Mouse (Mus musculus) cerebellum, postnatal 14 days (tissue): ENCODE data around the gene Sec24d.

ENCODE experiments used
- DNase-seq, 2 experiments: peaks; one replicate each; pipeline ENCODE4 v3.0.0; 2021; ENCODE audit warnings: mixed read lengths in 2 of 2

Sec24d gene

GRCm38 (mm10) chr3:123301521-123301920 is 34.3 kb downstream of the Sec24d start:
- no peak for DNase-seq

GRCm38 (mm10) chr3:123305611-123306010 is 38.4 kb downstream of the Sec24d start:
- no peak for DNase-seq

- DNase-seq = no peak
Observed at GRCm38 (mm10) chr3:123307446-123307845, 40.2 kb downstream of the Sec24d start.

GRCm38 (mm10) chr3:123309141-123309540 is 41.9 kb downstream of the Sec24d start:
- DNase-seq = no peak

- no peak for DNase-seq
Observed at GRCm38 (mm10) chr3:123312477-123313062, 45.3 kb downstream of the Sec24d start.

- no peak for DNase-seq
Observed at GRCm38 (mm10) chr3:123313477-123313876, 46.2 kb downstream of the Sec24d start.

GRCm38 (mm10) chr3:123313920-123314614 is 46.8 kb downstream of the Sec24d start:
- no peak for DNase-seq

GRCm38 (mm10) chr3:123316066-123316465 is 48.8 kb downstream of the Sec24d start:
- DNase-seq = no peak

- DNase-seq = no peak
Observed at GRCm38 (mm10) chr3:123317081-123317480, 49.8 kb downstream of the Sec24d start.

GRCm38 (mm10) chr3:123320341-123320740 is 53.1 kb downstream of the Sec24d start:
- no peak for DNase-seq

GRCm38 (mm10) chr3:123321612-123322011 is 54.4 kb downstream of the Sec24d start:
- peak in 1 of 2 experiments; percentile 9 for DNase-seq

- DNase-seq = peak; percentile 56 to 74
Observed at GRCm38 (mm10) chr3:123322147-123322546, 54.9 kb downstream of the Sec24d start.

GRCm38 (mm10) chr3:123324326-123324725 is 57.1 kb downstream of the Sec24d start:
- no peak for DNase-seq

- peak in 1 of 2 experiments; percentile 4 for DNase-seq
Observed at GRCm38 (mm10) chr3:123329251-123329650, 62.0 kb downstream of the Sec24d start.

- DNase-seq = no peak
Observed at GRCm38 (mm10) chr3:123330221-123330620, 63.0 kb downstream of the Sec24d start.

- DNase-seq = no peak
Observed at GRCm38 (mm10) chr3:123332330-123333054, 65.2 kb downstream of the Sec24d start.

GRCm38 (mm10) chr3:123333055-123333424 is 65.8 kb downstream of the Sec24d start:
- DNase-seq = peak in 1 of 2 experiments; percentile 9

GRCm38 (mm10) chr3:123334947-123335346 is 67.7 kb downstream of the Sec24d start:
- DNase-seq = no peak

GRCm38 (mm10) chr3:123335480-123335879 is 68.2 kb downstream of the Sec24d start:
- DNase-seq = no peak

GRCm38 (mm10) chr3:123336455-123336854 is 69.2 kb downstream of the Sec24d start:
- no peak for DNase-seq

GRCm38 (mm10) chr3:123336951-123337350 is 69.7 kb downstream of the Sec24d start:
- DNase-seq = no peak

GRCm38 (mm10) chr3:123337853-123338252 is 70.6 kb downstream of the Sec24d start:
- DNase-seq = no peak

GRCm38 (mm10) chr3:123338666-123339195 is 71.5 kb downstream of the Sec24d start:
- DNase-seq = no peak

- DNase-seq = no peak
Observed at GRCm38 (mm10) chr3:123341049-123341448, 73.8 kb downstream of the Sec24d start.
